Mouse (Mus musculus) olfactory bulb, adult 2 months (tissue): Measurements from ENCODE around the gene Susd2. TPM values are rescaled to one million over a fixed set of nuclear protein-coding genes. Genes with fewer than 3 reads are reported as not detected.

ENCODE experiments used
- H3K27ac ChIP-seq: fragments of 200-500 bp; 2 replicates; pipeline ENCODE4 v1.5.1; 2012; ENCODE audit warnings: low read depth, low read length; ENCODE audit not compliant: insufficient read depth
- H3K4me1 ChIP-seq: fragments of 200-500 bp; 2 replicates; pipeline ENCODE4 v1.6.1; 2012; ENCODE audit warnings: low read length; ENCODE audit not compliant: control insufficient read depth, insufficient read depth
- H3K4me3 ChIP-seq: fragments of 200-500 bp; 2 replicates; pipeline ENCODE4 v1.5.1; 2012; ENCODE audit warnings: mild to moderate bottlenecking, low read depth, low read length, moderate library complexity; ENCODE audit not compliant: insufficient read depth
- CTCF ChIP-seq: fragments of 200-500 bp; IDR thresholded peaks from 2 replicates; pipeline ENCODE4 v1.5.1; 2012; ENCODE audit warnings: low read depth, mild to moderate bottlenecking, low read length, moderate library complexity; ENCODE audit not compliant: insufficient read depth
- POLR2A ChIP-seq: fragments of 200-500 bp; IDR thresholded peaks from 2 replicates; pipeline ENCODE4 v1.6.1; 2012; ENCODE audit warnings: mild to moderate bottlenecking, low read depth, low read length, moderate library complexity; ENCODE audit not compliant: insufficient read depth
- WGBS: fragments of 180-500 bp; shearing (Covaris S2); methylation state at CpG from one replicate; pipeline ENCODE4 v1.1.7; 2018; 5-methylcytosine and 5-hydroxymethylcytosine counted together
- polyA plus RNA-seq: library from polyadenylated mRNA; stranded (reverse); fragments of >200 nt; gene quantifications from 2 replicates; pipeline ENCODE4 v1.2.4, GENCODE M21; 2012; ENCODE audit warnings: low replicate concordance; ENCODE audit not compliant: missing spikeins, insufficient read depth, insufficient read length

Gene Susd2
- polyA plus RNA-seq, 1 experiment: not detected

- H3K27ac ChIP-seq: no peak overlapping the region
- H3K4me3 ChIP-seq: no peak overlapping the region
- 93% methylated on average over 4 of the region's 4 CpGs for WGBS
- TF ChIP-seq CTCF (no peak), POLR2A (no peak)
- H3K4me1 ChIP-seq: no peaks in the 10 kb centered on the region
These were observed 27.8 kb downstream of the Susd2 start for GRCm38 (mm10) chr10:75616044-75616443.

GRCm38 (mm10) chr10:75610486-75610885 lies 33.3 kb downstream of the Susd2 start:
- TF ChIP-seq POLR2A: no peak
- no peak for TF ChIP-seq CTCF
- H3K4me1 ChIP-seq: no peaks in the 10 kb centered on the region
- H3K4me3 ChIP-seq: no peak overlapping the region
- 72% methylated on average over 7 of the region's 7 CpGs for WGBS
- H3K27ac ChIP-seq: no peak overlapping the region

GRCm38 (mm10) chr10:75608975-75609374 lies 34.8 kb downstream of the Susd2 start:
- TF ChIP-seq POLR2A: no peak
- no peak for TF ChIP-seq CTCF
- WGBS: 93% methylated on average over 11 of the region's 11 CpGs

GRCm38 (mm10) chr10:75607253-75607652 lies 36.6 kb downstream of the Susd2 start:
- Histone ChIP-seq H3K27ac (no peak overlapping the region), H3K4me3 (no peak overlapping the region), H3K4me1 (no peaks in the 10 kb centered on the region)
- WGBS: 94% methylated on average over 4 of the region's 4 CpGs
- TF ChIP-seq CTCF: no peak
- TF ChIP-seq POLR2A: no peak

More at GRCm38 (mm10) chr10:75608975-75609374, 34.8 kb downstream of the Susd2 start:
- Histone ChIP-seq H3K27ac (no peak overlapping the region), H3K4me1 (no peaks in the 10 kb centered on the region), H3K4me3 (no peak overlapping the region)

GRCm38 (mm10) chr10:75605162-75605846 lies 38.5 kb downstream of the Susd2 start:
- WGBS: 44% methylated on average over 11 of the region's 11 CpGs
- H3K4me3 ChIP-seq: no peak overlapping the region
- no peak overlapping the region for H3K27ac ChIP-seq
- TF ChIP-seq CTCF (0 out of 2 replicates have a peak, but pooled peaks have one; percentile 26), POLR2A (no peak)
- no peaks in the 10 kb centered on the region for H3K4me1 ChIP-seq

- no peak overlapping the region for H3K27ac ChIP-seq
- TF ChIP-seq POLR2A: no peak
- TF ChIP-seq CTCF: no peak
- 79% methylated on average over 7 of the region's 7 CpGs for WGBS
These were observed 43.5 kb downstream of the Susd2 start for GRCm38 (mm10) chr10:75600189-75600730.

GRCm38 (mm10) chr10:75595981-75596380 lies 47.8 kb downstream of the Susd2 start:
- WGBS: 51% methylated on average over 8 of the region's 8 CpGs
- no peak for TF ChIP-seq CTCF
- no peak for TF ChIP-seq POLR2A
- H3K4me3 ChIP-seq: no peak overlapping the region
- H3K4me1 ChIP-seq: no peaks in the 10 kb centered on the region
- no peak overlapping the region for H3K27ac ChIP-seq

More at GRCm38 (mm10) chr10:75600189-75600730, 43.5 kb downstream of the Susd2 start:
- no peak overlapping the region for H3K4me3 ChIP-seq
- no peaks in the 10 kb centered on the region for H3K4me1 ChIP-seq

DNA sequence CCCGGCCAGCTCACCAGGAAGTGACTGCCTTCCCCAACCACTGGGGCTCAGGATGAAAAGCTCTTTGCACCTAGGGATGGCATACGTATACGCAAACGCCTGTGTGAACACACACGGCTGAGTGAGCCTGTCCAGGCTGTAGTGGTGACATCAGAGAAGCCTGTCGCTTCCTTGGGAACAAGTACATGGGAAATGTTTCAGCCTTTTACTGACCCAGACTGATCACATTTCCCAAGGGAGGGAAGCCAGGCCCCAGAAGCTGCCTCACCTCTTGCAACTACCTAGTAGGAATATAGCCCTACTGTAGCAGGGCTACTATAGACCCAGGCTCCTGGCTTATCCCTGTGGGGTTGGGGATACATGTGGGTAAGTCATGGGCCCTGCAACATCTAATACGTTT lies 51.2 kb downstream of the Susd2 start:
- WGBS: 91% methylated on average over 7 of the region's 7 CpGs
- Histone ChIP-seq H3K27ac (no peak overlapping the region), H3K4me1 (peaks cover 6% of the 10 kb centered on the region), H3K4me3 (no peak overlapping the region)
- no peak for TF ChIP-seq CTCF
- no peak for TF ChIP-seq POLR2A

GRCm38 (mm10) chr10:75591211-75591894 lies 52.5 kb downstream of the Susd2 start:
- Histone ChIP-seq H3K4me1 (peaks cover 6% of the 10 kb centered on the region), H3K4me3 (no peak overlapping the region), H3K27ac (no peak overlapping the region)
- TF ChIP-seq CTCF (no peak), POLR2A (no peak)
- 86% methylated on average over 12 of the region's 12 CpGs for WGBS
